Mouse (Mus musculus) kidney, embryonic 15.5 days (tissue): ENCODE data around the gene Ywhab. TPM values are rescaled to one million over a fixed set of nuclear protein-coding genes. Genes with fewer than 3 reads are reported as not detected.

Source experiments
- ATAC-seq: fragments of 200-750 bp; cut with Nextera tagmentation; replicated peaks from 2 replicates; pipeline ENCODE4 v1.8.0; 2017; ENCODE audit warnings: moderate TSS enrichment; ENCODE audit not compliant: low FRiP score
- H3K27ac ChIP-seq: fragments of 300-500 bp; sonication (generic); 2 replicates; pipeline ENCODE4 v1.5.1; 2015; ENCODE audit warnings: mild to moderate bottlenecking, inconsistent platforms
- H3K27me3 ChIP-seq: fragments of 300-500 bp; sonication (generic); 2 replicates; pipeline ENCODE4 v1.6.1; 2015; ENCODE audit warnings: inconsistent platforms
- H3K36me3 ChIP-seq: fragments of 300-500 bp; sonication (generic); 2 replicates; pipeline ENCODE4 v1.6.1; 2015; ENCODE audit warnings: inconsistent platforms
- H3K4me1 ChIP-seq: fragments of 300-500 bp; sonication (generic); 2 replicates; pipeline ENCODE4 v1.6.1; 2015; ENCODE audit warnings: inconsistent platforms
- H3K4me2 ChIP-seq: fragments of 300-500 bp; sonication (generic); 2 replicates; pipeline ENCODE4 v1.6.1; 2015; ENCODE audit warnings: moderate library complexity, mild to moderate bottlenecking, inconsistent platforms
- H3K4me3 ChIP-seq: fragments of 300-500 bp; sonication (generic); replicated peaks from 2 replicates; pipeline ENCODE4 v1.5.1; 2015; ENCODE audit warnings: mild to moderate bottlenecking, inconsistent platforms
- H3K9ac ChIP-seq: fragments of 300-500 bp; sonication (generic); 2 replicates; pipeline ENCODE4 v1.6.1; 2015; ENCODE audit warnings: mild to moderate bottlenecking, inconsistent platforms
- H3K9me3 ChIP-seq: fragments of 300-500 bp; sonication (generic); replicated peaks from 2 replicates; pipeline ENCODE4 v1.6.1; 2016; ENCODE audit warnings: inconsistent platforms
- WGBS: fragments of 180-500 bp; shearing (Covaris S2); methylation state at CpG from one replicate; pipeline ENCODE4 v1.1.7; 2015; ENCODE audit warnings: mixed read lengths; 5-methylcytosine and 5-hydroxymethylcytosine counted together
- polyA plus RNA-seq: library from polyadenylated mRNA; unstranded; fragments of >200 nt; fragmentation: Nextera tagmentation; extraction: Ambion mirVana; gene quantifications from 2 replicates; pipeline ENCODE4 v1.2.1, GENCODE M21; 2015

The Ywhab gene
- polyA plus RNA-seq, 1 experiment from 2014 or later, result 307 TPM

GRCm38 (mm10) chr2:163992871-163993270, 1.9 kb upstream of the Ywhab start:
- no peak for ATAC-seq
- no peaks in the 10 kb centered on the region for H3K27me3 ChIP-seq
- H3K4me1 ChIP-seq, result peaks cover 20% of the 10 kb centered on the region
- no peak overlapping the region for H3K27ac ChIP-seq
- H3K4me2 ChIP-seq, result no peak overlapping the region
- 97% methylated on average over 2 of the region's 2 CpGs for WGBS
- no peaks in the 10 kb centered on the region for H3K9me3 ChIP-seq
- H3K4me3 ChIP-seq, result no peak overlapping the region
- peaks cover 7% of the 10 kb centered on the region for H3K36me3 ChIP-seq
- H3K9ac ChIP-seq, result no peak overlapping the region

- Histone ChIP-seq H3K9ac (peak overlapping the region; percentile 80), H3K27me3 (no peaks in the 10 kb centered on the region), H3K9me3 (no peaks in the 10 kb centered on the region), H3K27ac (peak overlapping the region; percentile 91), H3K36me3 (peaks cover 17% of the 10 kb centered on the region), H3K4me2 (peak overlapping the region; percentile 72), H3K4me3 (peak overlapping the region; percentile 67), H3K4me1 (peaks cover 28% of the 10 kb centered on the region)
- WGBS, result under 1% methylated on average over 68 of the region's 79 CpGs
- peak; percentile 100 for ATAC-seq
These were observed 460 bp downstream of the Ywhab start for GRCm38 (mm10) chr2:163994977-163995862.

GRCm38 (mm10) chr2:163996275-163996674, 1.5 kb downstream of the Ywhab start:
- no peak for ATAC-seq
- H3K27me3 ChIP-seq, result no peaks in the 10 kb centered on the region
- H3K9me3 ChIP-seq, result no peaks in the 10 kb centered on the region
- 72% methylated on average over 6 of the region's 6 CpGs for WGBS
- peaks cover 19% of the 10 kb centered on the region for H3K36me3 ChIP-seq
- H3K9ac ChIP-seq, result peak overlapping the region; percentile 80
- H3K4me1 ChIP-seq, result peaks cover 33% of the 10 kb centered on the region
- H3K4me2 ChIP-seq, result peak overlapping the region; percentile 72
- peak overlapping the region; percentile 67 for H3K4me3 ChIP-seq
- 0 out of 2 replicates have a peak overlapping the region, but pooled peaks have one; percentile 91 for H3K27ac ChIP-seq

GRCm38 (mm10) chr2:163996899-163997298, 2.1 kb downstream of the Ywhab start:
- H3K9ac ChIP-seq, result no peak overlapping the region
- 57% methylated on average over 5 of the region's 5 CpGs for WGBS

GRCm38 (mm10) chr2:163998981-163999380, 4.2 kb downstream of the Ywhab start:
- H3K4me2 ChIP-seq, result no peak overlapping the region
- no peak overlapping the region for H3K9ac ChIP-seq
- H3K36me3 ChIP-seq, result peaks cover 19% of the 10 kb centered on the region
- H3K4me1 ChIP-seq, result peaks cover 38% of the 10 kb centered on the region
- no peaks in the 10 kb centered on the region for H3K9me3 ChIP-seq
- no peak for ATAC-seq
- WGBS, result 91% methylated on average over 6 of the region's 6 CpGs
- no peaks in the 10 kb centered on the region for H3K27me3 ChIP-seq
- H3K27ac ChIP-seq, result no peak overlapping the region
- H3K4me3 ChIP-seq, result no peak overlapping the region

More at GRCm38 (mm10) chr2:163996899-163997298, 2.1 kb downstream of the Ywhab start:
- Histone ChIP-seq H3K4me1 (peaks cover 35% of the 10 kb centered on the region), H3K9me3 (no peaks in the 10 kb centered on the region), H3K27me3 (no peaks in the 10 kb centered on the region), H3K36me3 (peaks cover 19% of the 10 kb centered on the region), H3K27ac (no peak overlapping the region), H3K4me3 (peak overlapping the region; percentile 67), H3K4me2 (peak overlapping the region; percentile 72)
- ATAC-seq, result no peak

- no peak overlapping the region for H3K9ac ChIP-seq
- no peaks in the 10 kb centered on the region for H3K9me3 ChIP-seq
- H3K4me2 ChIP-seq, result no peak overlapping the region
- H3K27ac ChIP-seq, result no peak overlapping the region
- no peak for ATAC-seq
- no peak overlapping the region for H3K4me3 ChIP-seq
- WGBS, result 91% methylated on average over 3 of the region's 3 CpGs
- peaks cover 19% of the 10 kb centered on the region for H3K36me3 ChIP-seq
- peaks cover 44% of the 10 kb centered on the region for H3K4me1 ChIP-seq
- H3K27me3 ChIP-seq, result no peaks in the 10 kb centered on the region
These were observed 7.9 kb downstream of the Ywhab start for GRCm38 (mm10) chr2:164002637-164003036.

- Histone ChIP-seq H3K4me2 (no peak overlapping the region), H3K27ac (no peak overlapping the region), H3K9me3 (no peaks in the 10 kb centered on the region), H3K4me1 (peaks cover 37% of the 10 kb centered on the region), H3K36me3 (0 out of 2 replicates have a peak, but pooled peaks cover 9% of the 10 kb centered on the region), H3K9ac (no peak overlapping the region), H3K4me3 (no peak overlapping the region), H3K27me3 (no peaks in the 10 kb centered on the region)
- no peak for ATAC-seq
- WGBS, result 70% methylated on average over 5 of the region's 5 CpGs
These were observed 9.7 kb downstream of the Ywhab start for GRCm38 (mm10) chr2:164004503-164004902.

GRCm38 (mm10) chr2:164006932-164007331, 12.2 kb downstream of the Ywhab start:
- no peak overlapping the region for H3K9ac ChIP-seq

GRCm38 (mm10) chr2:164007547-164007946, 12.8 kb downstream of the Ywhab start:
- Histone ChIP-seq H3K4me3 (no peak overlapping the region), H3K4me2 (no peak overlapping the region), H3K27me3 (no peaks in the 10 kb centered on the region), H3K27ac (no peak overlapping the region), H3K9me3 (no peaks in the 10 kb centered on the region), H3K9ac (no peak overlapping the region), H3K36me3 (peaks cover 23% of the 10 kb centered on the region), H3K4me1 (peaks cover 28% of the 10 kb centered on the region)
- no peak for ATAC-seq
- 96% methylated on average over 8 of the region's 8 CpGs for WGBS

More at GRCm38 (mm10) chr2:164006932-164007331, 12.2 kb downstream of the Ywhab start:
- peaks cover 28% of the 10 kb centered on the region for H3K4me1 ChIP-seq
- 58% methylated on average over 10 of the region's 10 CpGs for WGBS
- no peaks in the 10 kb centered on the region for H3K27me3 ChIP-seq
- peak overlapping the region; percentile 42; the same call in 1 of the 2 replicates for H3K27ac ChIP-seq
- no peak overlapping the region for H3K4me3 ChIP-seq
- no peaks in the 10 kb centered on the region for H3K9me3 ChIP-seq
- no peak for ATAC-seq
- peaks cover 17% of the 10 kb centered on the region for H3K36me3 ChIP-seq
- no peak overlapping the region for H3K4me2 ChIP-seq

GRCm38 (mm10) chr2:164007987-164008545, 13.3 kb downstream of the Ywhab start:
- H3K4me3 ChIP-seq, result no peak overlapping the region
- H3K4me2 ChIP-seq, result no peak overlapping the region
- no peaks in the 10 kb centered on the region for H3K9me3 ChIP-seq
- H3K27me3 ChIP-seq, result no peaks in the 10 kb centered on the region
- peaks cover 27% of the 10 kb centered on the region for H3K4me1 ChIP-seq
- no peak overlapping the region for H3K9ac ChIP-seq
- WGBS, result 74% methylated on average over 2 of the region's 2 CpGs
- H3K36me3 ChIP-seq, result peaks cover 28% of the 10 kb centered on the region
- no peak overlapping the region for H3K27ac ChIP-seq
- ATAC-seq, result no peak

- 90% methylated on average over 6 of the region's 6 CpGs for WGBS
- Histone ChIP-seq H3K9ac (no peak overlapping the region), H3K27me3 (no peaks in the 10 kb centered on the region), H3K27ac (no peak overlapping the region), H3K4me2 (no peak overlapping the region), H3K9me3 (no peaks in the 10 kb centered on the region), H3K4me3 (no peak overlapping the region), H3K4me1 (peaks cover 23% of the 10 kb centered on the region), H3K36me3 (peaks cover 39% of the 10 kb centered on the region)
- ATAC-seq, result no peak
These were observed 14.5 kb downstream of the Ywhab start for GRCm38 (mm10) chr2:164009227-164009626.

- H3K27ac ChIP-seq, result no peak overlapping the region
- H3K4me3 ChIP-seq, result no peak overlapping the region
- no peak for ATAC-seq
- no peaks in the 10 kb centered on the region for H3K9me3 ChIP-seq
- H3K36me3 ChIP-seq, result peaks cover 48% of the 10 kb centered on the region
- 84% methylated on average over 5 of the region's 5 CpGs for WGBS
- no peak overlapping the region for H3K9ac ChIP-seq
- no peak overlapping the region for H3K4me2 ChIP-seq
- H3K27me3 ChIP-seq, result no peaks in the 10 kb centered on the region
- peaks cover 17% of the 10 kb centered on the region for H3K4me1 ChIP-seq
These were observed 15.7 kb downstream of the Ywhab start for GRCm38 (mm10) chr2:164010496-164010895.
